In the genomic region with DNA sequence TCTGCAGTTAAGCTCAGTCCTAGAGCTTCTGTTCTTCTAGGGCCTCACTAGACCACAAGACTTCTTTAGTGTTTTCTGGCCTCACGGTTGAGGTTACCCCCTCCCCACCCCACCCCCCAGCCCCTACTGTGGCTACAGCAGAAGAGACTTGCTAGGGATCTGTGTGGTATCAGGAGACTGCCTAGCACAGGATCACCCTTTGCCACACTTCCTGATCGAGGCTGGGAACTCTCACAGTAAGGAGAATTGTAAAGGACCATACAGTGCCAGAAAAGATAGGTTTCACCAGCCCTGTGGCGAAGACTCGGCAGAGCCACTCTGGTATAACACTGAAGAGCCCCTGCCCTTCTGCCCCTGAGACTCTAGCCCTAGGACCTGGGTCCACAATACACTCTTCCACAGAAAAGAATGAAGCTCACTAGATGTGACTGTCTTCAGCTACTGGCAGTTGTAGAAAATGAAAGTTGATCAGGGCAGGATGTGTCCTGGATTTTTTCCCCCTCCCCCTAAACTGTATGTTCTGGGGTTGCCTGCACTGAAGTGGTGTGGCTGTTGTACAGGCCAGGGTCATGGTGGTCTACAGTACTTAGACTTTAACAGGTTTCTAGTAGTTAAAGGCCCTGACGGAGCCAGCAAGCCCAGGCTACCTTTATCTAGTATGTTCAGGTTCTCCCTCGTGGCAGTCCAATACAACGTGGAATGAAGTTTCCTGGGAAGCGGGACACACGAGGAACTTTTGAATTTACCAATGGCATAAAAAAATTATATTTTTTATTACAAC, we compare ENCODE assay signal across 8 mouse cellular contexts.
A peak's percentile ranks its signal among the peaks of the same experiment; 100 is the strongest.
DNase-seq lines count a peak whose midpoint lies in the region; ATAC-seq and TF ChIP-seq lines count a peak whose summit lies in the region.

No protein-coding gene starts in this region.

- no peaks in the 10 kb centered on the region for H3K9me3 ChIP-seq in heart, embryonic 12.5 days (replicated peaks)
- no peaks in the 10 kb centered on the region for H3K9me3 ChIP-seq in lung, postnatal 0 days (ENCODE audit: low read length)
- H3K9me3 ChIP-seq in forebrain, embryonic 16.5 days (ENCODE audit: control insufficient read depth, low read length) = no peaks in the 10 kb centered on the region
- no peaks in the 10 kb centered on the region for H3K9me3 ChIP-seq in neural tube, embryonic 14.5 days (ENCODE audit: control insufficient read depth, low read length)

- H3K9ac ChIP-seq in heart, embryonic 12.5 days = no peak overlapping the region
- no peak overlapping the region; the same call in 1 of the 2 replicates for H3K9ac ChIP-seq in lung, postnatal 0 days (replicated peaks; ENCODE audit: low read depth)
- H3K9ac ChIP-seq in forebrain, embryonic 16.5 days (replicated peaks; ENCODE audit: low read depth, low read length) = peak overlapping the region; percentile 100
- peak overlapping the region; percentile 5; the same call in 1 of the 2 replicates for H3K9ac ChIP-seq in neural tube, embryonic 14.5 days (replicated peaks; ENCODE audit: low read depth, low read length)

- 0 out of 2 replicates have a peak, but pooled peaks have one; percentile 20 for TF ChIP-seq EP300 in lung, postnatal 0 days (IDR thresholded peaks at IDR 0.05)

- DNase-seq in heart, postnatal 14 days = no peak
- DNase-seq in lung, postnatal 0 days (ENCODE audit: low spot score) = peak; percentile 63
- no peak for DNase-seq in lung, postnatal 10 days
- no peak for DNase-seq in layer of hippocampus, postnatal 25 days (ENCODE audit: extremely low spot score in 1 of 2, low spot score in 1 of 2)
- no peak for DNase-seq in testis, postnatal 10 days (ENCODE audit: low spot score)

- no peaks in the 10 kb centered on the region; the same call in 1 of the 2 replicates for H3K36me3 ChIP-seq in heart, embryonic 12.5 days
- no peaks in the 10 kb centered on the region for H3K36me3 ChIP-seq in lung, postnatal 0 days (ENCODE audit: insufficient read depth, low read length)
- H3K36me3 ChIP-seq in forebrain, embryonic 16.5 days (ENCODE audit: control insufficient read depth, insufficient read depth) = no peaks in the 10 kb centered on the region
- no peaks in the 10 kb centered on the region for H3K36me3 ChIP-seq in neural tube, embryonic 14.5 days (ENCODE audit: control insufficient read depth, insufficient read depth, low read length)

- 0 out of 2 replicates have a peak overlapping the region, but pooled peaks have one; percentile 85 for H3K4me2 ChIP-seq in heart, embryonic 12.5 days
- H3K4me2 ChIP-seq in lung, postnatal 0 days (replicated peaks; ENCODE audit: low read depth, low read length) = peak overlapping the region; percentile 83
- peak overlapping the region; percentile 98 for H3K4me2 ChIP-seq in forebrain, embryonic 16.5 days (ENCODE audit: low read length)
- peak overlapping the region; percentile 87 for H3K4me2 ChIP-seq in neural tube, embryonic 14.5 days (ENCODE audit: low read depth, low read length)

- peaks cover 17% of the 10 kb centered on the region for H3K4me1 ChIP-seq in heart, embryonic 12.5 days (replicated peaks)
- peaks cover 19% of the 10 kb centered on the region for H3K4me1 ChIP-seq in lung, postnatal 0 days (ENCODE audit: insufficient read depth, low read depth, low read length)
- H3K4me1 ChIP-seq in forebrain, embryonic 16.5 days (replicated peaks; ENCODE audit: control insufficient read depth, insufficient read depth, low read length) = peaks cover 34% of the 10 kb centered on the region
- H3K4me1 ChIP-seq in neural tube, embryonic 14.5 days (ENCODE audit: control insufficient read depth, insufficient read depth, low read length) = peaks cover 25% of the 10 kb centered on the region

- peaks cover 66% of the 10 kb centered on the region for H3K27me3 ChIP-seq in heart, embryonic 12.5 days (replicated peaks)
- H3K27me3 ChIP-seq in lung, postnatal 0 days (replicated peaks; ENCODE audit: insufficient read depth, low read length) = no peaks in the 10 kb centered on the region
- no peaks in the 10 kb centered on the region for H3K27me3 ChIP-seq in forebrain, embryonic 16.5 days (replicated peaks; ENCODE audit: control insufficient read depth, insufficient read depth, low read length)
- peaks cover 2% of the 10 kb centered on the region; the same call in 1 of the 2 replicates for H3K27me3 ChIP-seq in neural tube, embryonic 14.5 days (ENCODE audit: control insufficient read depth, insufficient read depth, low read length)

- WGBS in heart, embryonic 12.5 days = 58% methylated on average over 9 of the region's 9 CpGs
- WGBS in lung, postnatal 0 days = 30% methylated on average over 9 of the region's 9 CpGs
- 35% methylated on average over 9 of the region's 9 CpGs for WGBS in forebrain, embryonic 16.5 days
- whole genome bisulfite sequencing in neural tube, embryonic 14.5 days = 48% methylated on average over 9 of the region's 9 CpGs

- peak overlapping the region; percentile 67 for H3K27ac ChIP-seq in heart, embryonic 12.5 days (ENCODE audit: poor library complexity, severe bottlenecking)
- H3K27ac ChIP-seq in lung, postnatal 0 days (ENCODE audit: low read length) = peak overlapping the region; percentile 99
- peak overlapping the region; percentile 100 for H3K27ac ChIP-seq in forebrain, embryonic 16.5 days (ENCODE audit: low read length)
- H3K27ac ChIP-seq in neural tube, embryonic 14.5 days (ENCODE audit: low read depth, low read length) = peak overlapping the region; percentile 99

- no peak for TF ChIP-seq CTCF in lung, postnatal 0 days (IDR thresholded peaks at IDR 0.05)

- no peak for ATAC-seq in heart, embryonic 12.5 days (ENCODE audit: insufficient number of reproducible peaks, low FRiP score)
- no peak for ATAC-seq in lung, postnatal 0 days
- ATAC-seq in forebrain, embryonic 16.5 days = no peak
- ATAC-seq in neural tube, embryonic 14.5 days (ENCODE audit: low read depth) = no peak

- H3K4me3 ChIP-seq in heart, embryonic 12.5 days = peak overlapping the region; percentile 89; the same call in 1 of the 2 replicates
- H3K4me3 ChIP-seq in lung, postnatal 0 days (ENCODE audit: low read depth, low read length) = peak overlapping the region; percentile 94
- H3K4me3 ChIP-seq in forebrain, embryonic 16.5 days (replicated peaks; ENCODE audit: low read length) = peak overlapping the region; percentile 88
- H3K4me3 ChIP-seq in neural tube, embryonic 14.5 days (ENCODE audit: low read depth, low read length) = peak overlapping the region; percentile 98; the same call in 1 of the 2 replicates

- intact Hi-C loops in heart, postnatal 14 days (cut with DNase I) = no loop called here

Comparison
In these comparisons a context has a peak if more than half of its experiments do, and no peak if none do; other contexts are left out.
1. H3K9ac ChIP-seq: peak in forebrain, embryonic 16.5 days (single experiment) and neural tube, embryonic 14.5 days (single experiment); none in heart, embryonic 12.5 days (single experiment) and lung, postnatal 0 days (single experiment).
2. Peak in every context shown above with its lines, with median percentiles within 50 percentile points of each other: H3K27ac ChIP-seq, H3K4me2 ChIP-seq and H3K4me3 ChIP-seq.